Mouse (Mus musculus) retina, embryonic 14.5 days (tissue): ENCODE results near the gene Zfp326.
A peak's percentile ranks its signal among the peaks of the same experiment; 100 is the strongest.

Experiments
- DNase-seq: peaks from one replicate; pipeline ENCODE4 v3.0.0-alpha.2; 2015; ENCODE audit warnings: low spot score

The Zfp326 gene

GRCm38 (mm10) chr5:105867427-105867826 lies 8.9 kb upstream of the Zfp326 start:
- no peak for DNase-seq

- no peak for DNase-seq
Observed at GRCm38 (mm10) chr5:105867841-105868447, 8.4 kb upstream of the Zfp326 start.

DNA sequence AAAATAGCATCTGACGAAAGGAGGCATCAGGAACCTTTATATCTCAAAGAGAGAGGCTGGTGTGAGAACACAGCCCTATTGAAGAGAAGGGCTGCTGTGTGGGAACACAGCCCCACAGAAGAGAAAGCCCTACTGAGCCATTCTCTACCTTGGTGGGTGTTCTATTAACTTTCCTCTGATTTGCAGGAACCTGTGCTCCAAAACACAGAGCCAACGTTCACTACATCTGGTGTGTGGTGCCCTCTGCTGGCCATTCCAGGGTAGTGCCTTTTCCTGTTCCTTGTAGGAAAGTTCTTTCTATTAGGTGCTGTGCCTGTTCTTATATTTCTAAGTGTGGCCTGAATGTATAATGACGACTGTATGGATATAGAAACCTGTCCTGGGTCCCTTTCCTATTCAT lies 7.8 kb upstream of the Zfp326 start:
- DNase-seq, result peak; percentile 93

- DNase-seq, result no peak
Observed at GRCm38 (mm10) chr5:105869739-105870138, 6.6 kb upstream of the Zfp326 start.

GRCm38 (mm10) chr5:105871140-105871539 lies 5.2 kb upstream of the Zfp326 start:
- no peak for DNase-seq

GRCm38 (mm10) chr5:105872176-105872575 lies 4.2 kb upstream of the Zfp326 start:
- DNase-seq, result no peak

GRCm38 (mm10) chr5:105872916-105873315 lies 3.4 kb upstream of the Zfp326 start:
- DNase-seq, result no peak

GRCm38 (mm10) chr5:105873774-105874173 lies 2.6 kb upstream of the Zfp326 start:
- DNase-seq, result no peak

GRCm38 (mm10) chr5:105874476-105874875 lies 1.9 kb upstream of the Zfp326 start:
- no peak for DNase-seq

DNA sequence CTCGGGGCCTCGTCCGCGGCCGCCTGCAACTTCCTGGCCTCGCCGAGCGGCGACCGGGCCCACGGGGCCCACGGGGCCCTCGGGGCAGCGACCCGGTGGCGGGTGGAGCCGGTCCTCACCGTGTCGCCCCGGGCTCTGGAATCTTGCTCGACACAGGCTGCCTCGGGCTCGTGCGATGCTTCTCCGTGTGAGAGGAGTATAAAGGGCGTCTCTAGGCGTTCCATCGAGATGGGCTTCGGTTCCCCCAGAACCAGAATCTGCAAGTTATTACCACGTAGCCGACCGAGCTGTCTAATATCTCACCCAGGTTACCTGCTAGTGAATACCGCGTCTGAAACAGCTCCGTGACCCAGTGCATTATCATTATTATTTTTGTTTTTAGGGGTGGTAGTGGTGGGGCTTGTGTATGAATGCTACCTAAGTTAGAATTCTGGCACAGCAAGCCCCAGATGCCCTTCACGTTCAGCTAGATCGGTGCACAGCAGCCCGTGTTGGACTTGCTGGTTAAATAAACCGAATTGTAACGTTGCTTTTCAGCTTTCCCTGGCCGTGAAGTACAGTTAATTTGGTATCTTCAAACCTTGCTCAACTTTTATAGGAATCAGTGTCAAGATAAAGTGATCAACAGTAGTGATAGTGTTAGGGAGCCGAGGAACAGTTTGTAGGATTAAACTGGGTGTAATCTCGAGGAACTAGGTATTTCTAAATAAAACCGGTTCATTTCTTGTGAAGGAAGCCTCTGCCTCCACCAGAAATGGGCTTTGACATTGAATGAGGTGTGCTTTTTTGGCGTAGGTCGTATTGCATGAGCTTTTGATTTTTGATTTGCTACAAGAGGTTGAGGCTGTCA lies 785 bp downstream of the Zfp326 start:
- DNase-seq, result peak; percentile 45

- no peak for DNase-seq
Observed at GRCm38 (mm10) chr5:105887317-105887716, 11.0 kb downstream of the Zfp326 start.

- DNase-seq, result no peak
Observed at GRCm38 (mm10) chr5:105898161-105898560, 21.8 kb downstream of the Zfp326 start.

GRCm38 (mm10) chr5:105909209-105909608 lies 32.8 kb downstream of the Zfp326 start:
- DNase-seq, result no peak

DNA sequence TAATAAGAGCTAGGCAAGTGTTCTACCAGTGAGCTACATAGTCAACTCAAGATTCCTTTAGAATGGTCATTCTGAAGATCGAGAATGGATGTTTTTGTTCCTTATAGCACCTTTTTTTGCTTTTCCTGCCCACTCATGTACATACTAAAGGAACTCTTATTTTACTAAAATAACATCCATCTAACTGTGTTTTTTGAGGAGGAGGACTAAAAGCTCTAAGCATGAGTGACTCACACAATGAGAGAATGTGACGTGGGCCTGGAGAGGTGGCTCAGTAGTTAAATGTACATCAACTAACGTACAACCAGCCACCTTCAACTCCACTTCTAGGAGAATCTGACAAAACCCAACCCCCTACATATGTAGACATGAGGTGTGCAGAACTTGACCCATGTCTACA lies 33.3 kb downstream of the Zfp326 start:
- no peak for DNase-seq

DNA sequence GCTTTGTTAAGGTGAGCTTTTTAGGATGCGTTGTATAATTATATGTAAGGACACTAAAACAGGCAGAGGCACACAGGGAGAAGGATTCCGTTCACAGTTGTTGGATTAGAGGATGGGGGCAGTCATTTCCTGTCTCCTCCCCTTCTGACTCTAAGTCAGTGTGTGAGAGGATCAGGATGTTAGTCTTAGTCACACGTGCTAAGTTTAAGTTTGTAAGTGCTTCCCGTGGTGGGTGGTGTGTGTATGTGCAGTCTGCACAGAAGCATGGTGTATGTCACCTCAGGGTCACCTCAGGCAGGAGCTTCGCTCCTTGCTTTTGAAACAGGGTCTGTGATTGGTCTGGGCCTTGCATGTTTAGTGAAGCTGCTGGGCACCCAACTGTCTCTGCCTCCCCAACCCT lies 35.1 kb downstream of the Zfp326 start:
- no peak for DNase-seq

- DNase-seq, result no peak
Observed at GRCm38 (mm10) chr5:105917398-105917797, 41.0 kb downstream of the Zfp326 start.

DNA sequence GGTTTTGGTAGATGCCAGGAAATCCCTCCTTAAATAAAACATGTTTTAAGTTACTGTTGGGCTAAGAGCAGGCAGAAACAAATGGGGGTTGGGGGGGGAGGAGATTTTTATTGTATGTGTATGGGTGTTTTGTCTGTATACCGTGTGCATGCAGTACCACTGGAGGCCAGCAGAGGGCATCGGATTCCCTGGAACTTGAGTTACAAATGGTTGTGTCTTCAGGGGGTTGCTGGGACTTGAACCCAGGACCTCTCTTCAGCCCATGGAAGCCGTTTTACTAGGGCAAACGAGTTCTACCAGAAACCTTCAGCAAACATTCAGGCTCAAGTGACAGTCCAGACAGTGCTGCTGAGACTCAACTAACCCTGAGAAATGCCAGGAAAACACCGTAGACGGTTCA lies 41.9 kb downstream of the Zfp326 start:
- DNase-seq, result peak; percentile 26

DNA sequence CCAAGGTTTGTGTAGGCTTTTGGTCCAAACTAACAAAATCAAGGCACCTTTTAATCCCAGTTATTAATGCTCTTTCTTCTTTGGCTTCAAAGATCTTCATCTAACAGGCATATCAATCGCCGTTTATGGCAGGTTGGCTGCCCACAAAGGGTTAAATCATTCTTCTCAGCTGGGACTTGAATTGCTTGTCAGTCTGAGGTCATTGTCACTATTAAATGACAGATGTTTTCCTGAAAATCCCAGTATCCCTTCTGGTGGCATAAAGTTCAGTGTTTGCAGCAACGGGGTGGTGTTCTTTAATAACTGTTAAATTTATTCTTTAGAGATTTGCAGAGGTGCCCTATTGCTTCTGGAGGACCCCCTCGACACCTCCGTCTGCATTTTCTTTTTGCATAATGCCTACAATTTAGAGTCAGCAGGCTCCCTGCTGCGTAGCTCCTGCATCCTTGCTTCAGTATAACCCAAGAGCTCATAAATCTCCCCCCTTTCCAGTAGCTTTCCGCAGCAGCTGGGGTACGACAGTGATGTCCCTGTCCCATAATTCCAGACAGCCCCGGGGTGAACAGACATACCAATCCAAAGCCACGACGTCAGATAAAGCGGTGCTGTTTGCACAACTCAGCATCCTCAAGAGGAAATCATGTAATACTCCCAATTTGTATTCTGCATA lies 46.6 kb downstream of the Zfp326 start:
- DNase-seq, result no peak

- no peak for DNase-seq
Observed at GRCm38 (mm10) chr5:105924347-105924746, 48.0 kb downstream of the Zfp326 start.

DNA sequence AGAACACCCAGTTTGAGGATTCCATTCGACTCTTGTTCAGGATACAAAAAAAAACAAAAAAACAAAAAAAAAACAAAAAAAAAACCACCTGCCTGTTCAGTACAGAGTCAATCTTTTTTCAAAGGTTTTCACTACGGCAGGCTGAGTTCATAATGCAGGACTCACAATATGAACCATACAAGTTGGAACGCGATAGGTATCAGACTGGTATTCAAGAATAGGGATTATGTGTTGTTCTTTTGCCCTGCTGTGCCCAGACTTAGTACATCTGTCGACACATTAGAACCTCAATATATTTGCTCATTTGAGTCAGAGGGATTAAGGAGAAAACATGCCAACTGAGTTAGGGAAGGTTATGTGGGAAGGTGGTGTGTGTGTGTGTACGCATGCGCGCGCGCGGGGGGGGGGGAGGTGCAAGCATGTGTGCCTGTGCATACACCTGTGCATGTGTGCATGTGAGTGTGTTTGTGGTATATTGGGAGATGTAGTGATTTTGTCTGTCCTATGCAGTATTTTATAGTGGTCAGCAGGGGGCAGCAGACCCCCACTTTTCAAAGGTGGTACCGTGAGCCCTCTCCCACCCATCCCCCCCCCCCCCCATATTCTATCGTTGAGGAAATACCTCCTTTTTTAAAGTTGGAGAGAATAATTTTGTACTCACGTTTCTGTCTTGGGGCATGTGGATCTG lies 49.3 kb downstream of the Zfp326 start:
- peak; percentile 58 for DNase-seq

DNA sequence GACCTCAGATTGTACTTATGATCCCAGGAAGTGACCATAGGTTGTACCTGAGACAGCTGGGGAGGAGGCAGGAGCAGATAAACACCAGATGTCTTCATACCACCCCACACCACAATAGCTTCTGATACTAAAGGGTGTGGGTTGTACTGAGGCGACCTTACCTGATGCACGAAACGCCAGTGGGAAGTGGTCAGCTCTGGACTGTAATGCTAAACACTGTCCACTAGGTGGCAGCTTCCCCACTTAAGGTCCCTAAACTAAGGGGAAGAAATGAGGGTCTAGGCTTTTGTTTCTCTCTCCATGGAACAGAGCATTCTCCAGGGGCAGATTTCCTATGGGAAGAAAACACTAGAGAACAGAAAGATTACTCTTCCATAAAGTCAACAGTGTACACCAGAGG lies 53.9 kb downstream of the Zfp326 start:
- peak; percentile 63 for DNase-seq

- DNase-seq, result no peak
Observed at GRCm38 (mm10) chr5:105932392-105932791, 56.0 kb downstream of the Zfp326 start.
